Mouse (Mus musculus) heart, embryonic 11.5 days (tissue): ENCODE results near the gene Nipal3. TPM values are rescaled to one million over a fixed set of nuclear protein-coding genes. Genes with fewer than 3 reads are reported as not detected.

Experiments
- ATAC-seq: fragments of 200-750 bp; cut with Nextera tagmentation; replicated peaks from 2 replicates; pipeline ENCODE4 v1.8.0; 2017; ENCODE audit warnings: moderate library complexity; ENCODE audit not compliant: insufficient number of reproducible peaks, low FRiP score, low TSS enrichment
- H3K27ac ChIP-seq: fragments of 300-500 bp; sonication (generic); 2 replicates; pipeline ENCODE4 v1.5.1; 2014; ENCODE audit warnings: mild to moderate bottlenecking, low read depth, low read length
- H3K27me3 ChIP-seq: fragments of 300-500 bp; sonication (generic); 2 replicates; pipeline ENCODE4 v1.6.1; 2014; ENCODE audit warnings: mild to moderate bottlenecking, low read length, mixed read lengths; ENCODE audit not compliant: control insufficient read depth, insufficient read depth
- H3K36me3 ChIP-seq: fragments of 300-500 bp; sonication (generic); 2 replicates; pipeline ENCODE4 v1.6.1; 2014; ENCODE audit warnings: mild to moderate bottlenecking, low read length, moderate library complexity, mixed read lengths; ENCODE audit not compliant: control insufficient read depth, insufficient read depth
- H3K4me1 ChIP-seq: fragments of 300-500 bp; sonication (generic); 2 replicates; pipeline ENCODE4 v1.6.1; 2014; ENCODE audit warnings: low read length; ENCODE audit not compliant: control insufficient read depth, insufficient read depth
- H3K4me2 ChIP-seq: fragments of 300-500 bp; sonication (generic); 2 replicates; pipeline ENCODE4 v1.6.1; 2014; ENCODE audit warnings: mild to moderate bottlenecking, moderate library complexity
- H3K4me3 ChIP-seq: fragments of 300-500 bp; sonication (generic); 2 replicates; pipeline ENCODE4 v1.5.1; 2014; ENCODE audit warnings: low read depth, low read length
- H3K9ac ChIP-seq: fragments of 300-500 bp; sonication (generic); 2 replicates; pipeline ENCODE4 v1.6.1; 2014; ENCODE audit warnings: mild to moderate bottlenecking, low read depth, low read length, moderate library complexity
- H3K9me3 ChIP-seq: fragments of 300-500 bp; sonication (generic); replicated peaks from 2 replicates; pipeline ENCODE4 v1.6.1; 2016; ENCODE audit warnings: low read length; ENCODE audit not compliant: control insufficient read depth
- WGBS: fragments of 180-500 bp; shearing (Covaris S2); extraction: QIAGEN DNeasy Blood & Tissue Kit; methylation state at CpG from one replicate; pipeline ENCODE4 v1.1.7; 2014; ENCODE audit not compliant: insufficient replicate concordance; 5-methylcytosine and 5-hydroxymethylcytosine counted together
- polyA plus RNA-seq: library from polyadenylated mRNA; unstranded; fragments of >200 nt; fragmentation: Nextera tagmentation; extraction: Ambion mirVana; gene quantifications from 2 replicates; pipeline ENCODE4 v1.2.1, GENCODE M21; 2014

Nipal3 gene
- polyA plus RNA-seq = 5.7 and 6.4 TPM in 2 replicates

- Histone ChIP-seq H3K9ac (peak within 1 kb of the TSS; percentile 69), H3K27ac (0 out of 2 replicates have a peak within 1 kb of the TSS, but pooled peaks have one; percentile 22), H3K4me3 (peak within 1 kb of the TSS; percentile 83), H3K4me2 (peak within 1 kb of the TSS; percentile 91), H3K36me3 (no peaks in the 10 kb centered on the region), H3K4me1 (peaks cover 8% of the 10 kb centered on the region; the same call in 1 of the 2 replicates), H3K27me3 (no peaks in the 10 kb centered on the region; the same call in 1 of the 2 replicates), H3K9me3 (no peaks in the 10 kb centered on the region)
- ATAC-seq = peak; percentile 88
- under 1% methylated on average over 53 of the region's 53 CpGs for WGBS
These were observed at the start of gene Nipal3, which contains the start of gene Stpg1 for GRCm38 (mm10) chr4:135494521-135495396. Gene Nipal3, minus strand, starts transcription at chr4:135495038. Gene Stpg1, plus strand, starts transcription at chr4:135494790.

DNA sequence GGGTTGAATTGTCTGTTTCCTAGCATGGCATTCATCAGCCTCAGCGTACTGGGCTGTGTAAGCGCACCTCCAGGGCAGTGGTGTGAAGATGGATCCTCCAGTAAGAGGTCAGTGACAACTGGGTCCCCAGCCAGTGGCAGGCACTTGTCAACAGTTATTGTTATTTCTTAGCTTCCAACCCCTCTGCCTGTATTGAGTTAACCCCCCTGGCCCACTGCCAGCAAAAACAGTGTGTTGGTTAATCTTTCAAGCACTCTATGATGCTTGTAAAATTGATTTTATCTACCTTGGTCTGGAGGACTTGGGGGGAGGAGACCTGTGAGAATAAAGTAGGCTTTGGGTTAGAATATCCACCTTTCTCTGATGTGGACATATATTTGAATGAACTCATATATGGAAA, 49.4 kb upstream of the Nipal3 start:
- Histone ChIP-seq H3K9ac (no peak overlapping the region), H3K4me3 (no peak overlapping the region), H3K9me3 (no peaks in the 10 kb centered on the region), H3K27me3 (no peaks in the 10 kb centered on the region), H3K36me3 (no peaks in the 10 kb centered on the region), H3K27ac (no peak overlapping the region), H3K4me1 (peaks cover 46% of the 10 kb centered on the region), H3K4me2 (no peak overlapping the region; the same call in 1 of the 2 replicates)
- no peak for ATAC-seq
- WGBS = 57% methylated on average over 2 of the region's 2 CpGs

DNA sequence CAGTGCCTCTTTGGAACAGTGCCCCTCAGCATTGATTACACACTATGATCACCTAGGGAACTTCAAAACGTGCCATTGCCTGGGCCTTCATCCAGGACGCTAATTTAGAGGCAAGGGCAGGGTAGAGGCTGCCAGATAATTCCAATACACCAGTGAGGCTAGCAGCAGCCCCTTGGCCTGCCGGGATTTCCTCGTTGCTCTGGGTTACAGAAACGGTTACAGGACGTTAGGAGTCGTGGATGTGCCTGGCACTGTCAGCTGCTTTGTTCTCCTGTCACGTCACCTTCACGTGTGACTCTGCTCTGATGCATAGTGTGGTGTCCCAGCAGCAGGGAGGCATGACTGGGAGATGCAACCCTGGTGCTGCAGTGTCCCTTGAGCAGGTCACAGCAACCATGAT, 45.2 kb upstream of the Nipal3 start:
- no peak overlapping the region for H3K4me3 ChIP-seq
- no peaks in the 10 kb centered on the region for H3K9me3 ChIP-seq
- no peaks in the 10 kb centered on the region for H3K27me3 ChIP-seq
- no peak overlapping the region for H3K27ac ChIP-seq
- 68% methylated on average over 9 of the region's 9 CpGs for WGBS
- ATAC-seq = no peak
- H3K9ac ChIP-seq = no peak overlapping the region
- no peak overlapping the region for H3K4me2 ChIP-seq
- no peaks in the 10 kb centered on the region for H3K36me3 ChIP-seq
- H3K4me1 ChIP-seq = peaks cover 19% of the 10 kb centered on the region

DNA sequence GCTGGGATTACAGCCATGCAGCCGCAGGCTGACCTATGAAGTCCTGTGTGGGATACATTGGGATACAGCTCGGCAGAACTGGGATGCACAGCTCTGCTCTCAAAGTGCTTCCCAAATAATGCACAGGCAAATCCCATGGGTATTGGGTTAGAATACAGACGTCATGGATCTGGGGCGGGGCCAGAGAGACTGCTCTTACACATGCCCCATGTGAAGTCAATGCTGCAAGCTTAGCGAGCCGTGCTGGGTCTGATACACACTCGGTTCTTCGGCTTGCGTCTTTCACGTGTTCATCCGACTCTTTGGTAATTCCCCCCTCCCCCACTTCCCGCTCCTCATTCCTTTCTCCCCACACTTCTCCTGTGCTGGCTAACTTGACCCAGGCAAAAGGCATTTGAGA, 44.2 kb upstream of the Nipal3 start:
- no peaks in the 10 kb centered on the region for H3K27me3 ChIP-seq
- WGBS = 75% methylated on average over 12 of the region's 12 CpGs
- H3K27ac ChIP-seq = no peak overlapping the region
- no peak overlapping the region for H3K4me3 ChIP-seq
- no peak overlapping the region for H3K9ac ChIP-seq
- no peaks in the 10 kb centered on the region for H3K9me3 ChIP-seq
- no peaks in the 10 kb centered on the region for H3K36me3 ChIP-seq
- H3K4me1 ChIP-seq = peaks cover 9% of the 10 kb centered on the region
- ATAC-seq = no peak
- no peak overlapping the region for H3K4me2 ChIP-seq

DNA sequence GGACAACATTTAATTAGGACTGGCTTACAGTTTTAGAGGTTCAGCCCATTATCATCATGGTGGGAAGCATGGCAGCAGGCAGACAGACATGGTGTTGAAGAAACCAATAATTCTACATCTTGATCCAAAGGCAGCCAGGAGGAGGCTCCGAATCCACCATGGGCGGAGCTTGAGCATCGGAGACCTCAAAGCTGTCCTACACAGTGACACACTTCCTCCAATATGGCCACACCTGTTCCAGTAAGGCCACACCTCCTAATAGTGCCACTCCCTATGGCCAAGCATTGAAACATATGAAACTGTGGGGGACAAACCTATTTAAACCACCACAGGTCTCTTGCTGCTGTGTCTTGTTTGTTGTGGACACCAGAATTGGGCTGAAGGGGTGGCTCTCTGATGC, 40.2 kb upstream of the Nipal3 start:
- Histone ChIP-seq H3K9ac (no peak overlapping the region), H3K4me1 (0 out of 2 replicates have a peak, but pooled peaks cover 6% of the 10 kb centered on the region), H3K4me2 (no peak overlapping the region), H3K36me3 (no peaks in the 10 kb centered on the region), H3K9me3 (peaks cover 6% of the 10 kb centered on the region), H3K4me3 (no peak overlapping the region), H3K27ac (no peak overlapping the region), H3K27me3 (no peaks in the 10 kb centered on the region)
- no peak for ATAC-seq
- WGBS = 93% methylated on average over 3 of the region's 3 CpGs

- no peak overlapping the region for H3K4me2 ChIP-seq
- no peaks in the 10 kb centered on the region for H3K27me3 ChIP-seq
- peaks cover 6% of the 10 kb centered on the region for H3K9me3 ChIP-seq
- 61% methylated on average over 6 of the region's 6 CpGs for WGBS
- H3K27ac ChIP-seq = no peak overlapping the region
- no peak overlapping the region for H3K4me3 ChIP-seq
- 0 out of 2 replicates have a peak, but pooled peaks cover 6% of the 10 kb centered on the region for H3K4me1 ChIP-seq
- no peaks in the 10 kb centered on the region for H3K36me3 ChIP-seq
- ATAC-seq = no peak
- no peak overlapping the region for H3K9ac ChIP-seq
These were observed 38.2 kb upstream of the Nipal3 start for GRCm38 (mm10) chr4:135533001-135533400.

GRCm38 (mm10) chr4:135531771-135532613, 37.2 kb upstream of the Nipal3 start:
- H3K4me3 ChIP-seq = no peak overlapping the region
- 49% methylated on average over 9 of the region's 9 CpGs for WGBS
- peaks cover 6% of the 10 kb centered on the region for H3K9me3 ChIP-seq
- H3K27me3 ChIP-seq = no peaks in the 10 kb centered on the region
- no peak for ATAC-seq
- H3K4me2 ChIP-seq = no peak overlapping the region
- H3K27ac ChIP-seq = no peak overlapping the region
- no peak overlapping the region for H3K9ac ChIP-seq
- no peaks in the 10 kb centered on the region for H3K36me3 ChIP-seq
- 0 out of 2 replicates have a peak, but pooled peaks cover 5% of the 10 kb centered on the region for H3K4me1 ChIP-seq

GRCm38 (mm10) chr4:135531236-135531635, 36.4 kb upstream of the Nipal3 start:
- Histone ChIP-seq H3K36me3 (no peaks in the 10 kb centered on the region), H3K27ac (no peak overlapping the region), H3K4me1 (peaks cover 3% of the 10 kb centered on the region; the same call in 1 of the 2 replicates), H3K4me2 (no peak overlapping the region), H3K9ac (no peak overlapping the region), H3K9me3 (peaks cover 6% of the 10 kb centered on the region), H3K27me3 (no peaks in the 10 kb centered on the region), H3K4me3 (no peak overlapping the region)
- ATAC-seq = no peak
- 86% methylated on average over 9 of the region's 9 CpGs for WGBS
